Mouse (Mus musculus) gastrocnemius, adult 2 months (tissue): Measurements from ENCODE around the gene Nlrc5. TPM values are rescaled to one million over a fixed set of nuclear protein-coding genes. Genes with fewer than 3 reads are reported as not detected.

ENCODE experiments used
- DNase-seq: peaks from one replicate; pipeline ENCODE4 v3.0.0; 2022
- H3K27ac ChIP-seq: fragments of 200-600 bp; 2 replicates; pipeline ENCODE4 v1.8.1; 2022; ENCODE audit warnings: mild to moderate bottlenecking
- H3K4me3 ChIP-seq: fragments of 200-600 bp; 2 replicates; pipeline ENCODE4 v1.8.1; 2022; ENCODE audit warnings: mild to moderate bottlenecking, moderate library complexity
- CTCF ChIP-seq: fragments of 200-600 bp; IDR thresholded peaks from 2 replicates; pipeline ENCODE4 v1.8.1; 2022; ENCODE audit warnings: antibody characterized with exemption, mild to moderate bottlenecking, moderate library complexity
- intact Hi-C: fragments of 180-260 bp; cut with DNase I; formaldehyde crosslinking; loops from one replicate; pipeline ENCODE4 v1.15.1; 2025
- total RNA-seq, 2 experiments: library from RNA; stranded (reverse); gene quantifications; 2 replicates each; pipeline ENCODE4 v1.2.3; 2021

Gene Nlrc5
- total RNA-seq, 2 experiments from 2014 or later = 0.43 to 1.1 TPM

GRCm38 (mm10) chr8:94489809-94490483, 55.8 kb downstream of the Nlrc5 start:
- intact Hi-C loops = loop anchor here (5.0 kb wide), 3 partner anchors 37 to 213 kb away; no protein-coding TSS in a partner anchor
- no peak overlapping the region for H3K4me3 ChIP-seq
- H3K27ac ChIP-seq = no peak overlapping the region

GRCm38 (mm10) chr8:94492021-94492681, 58.0 kb downstream of the Nlrc5 start:
- no peak overlapping the region for H3K27ac ChIP-seq
- H3K4me3 ChIP-seq = peak overlapping the region; percentile 66
- intact Hi-C loops = loop anchor here (1.0 to 5.0 kb wide), 5 partner anchors 35 to 215 kb away; no protein-coding TSS in a partner anchor
- peak; percentile 80 for TF ChIP-seq CTCF
- peak; percentile 86 for DNase-seq

More at GRCm38 (mm10) chr8:94489809-94490483, 55.8 kb downstream of the Nlrc5 start:
- no peak for TF ChIP-seq CTCF
- DNase-seq = no peak

GRCm38 (mm10) chr8:94493240-94493639, 59.1 kb downstream of the Nlrc5 start:
- TF ChIP-seq CTCF = no peak
- intact Hi-C loops = loop anchor here (5.0 kb wide), 3 partner anchors 34 to 216 kb away; no protein-coding TSS in a partner anchor
- DNase-seq = no peak
- Histone ChIP-seq H3K27ac (no peak overlapping the region), H3K4me3 (no peak overlapping the region)

- no peak for TF ChIP-seq CTCF
- intact Hi-C loops = no loop called here
- peak; percentile 39 for DNase-seq
- Histone ChIP-seq H3K4me3 (no peak overlapping the region), H3K27ac (no peak overlapping the region; the same call in 1 of the 2 replicates)
Measured at GRCm38 (mm10) chr8:94515430-94516208, 81.5 kb downstream of the Nlrc5 start.

- no peak for TF ChIP-seq CTCF
- H3K27ac ChIP-seq = no peak overlapping the region; the same call in 1 of the 2 replicates
- intact Hi-C loops = no loop called here
- H3K4me3 ChIP-seq = no peak overlapping the region
- DNase-seq = no peak
Measured at GRCm38 (mm10) chr8:94516209-94516593, 82.0 kb downstream of the Nlrc5 start.

- no peak for TF ChIP-seq CTCF
- Histone ChIP-seq H3K4me3 (no peak overlapping the region), H3K27ac (peak overlapping the region; percentile 71)
- DNase-seq = no peak
- intact Hi-C loops = no loop called here
Measured at GRCm38 (mm10) chr8:94516766-94517165, 82.6 kb downstream of the Nlrc5 start.

GRCm38 (mm10) chr8:94518331-94518730, 84.2 kb downstream of the Nlrc5 start:
- Histone ChIP-seq H3K27ac (peak overlapping the region; percentile 71; the same call in 1 of the 2 replicates), H3K4me3 (no peak overlapping the region)
- no peak for TF ChIP-seq CTCF
- intact Hi-C loops = no loop called here
- no peak for DNase-seq

- intact Hi-C loops = no loop called here
- Histone ChIP-seq H3K4me3 (no peak overlapping the region), H3K27ac (no peak overlapping the region)
- TF ChIP-seq CTCF = no peak
- no peak for DNase-seq
Measured at GRCm38 (mm10) chr8:94519021-94519420, 84.9 kb downstream of the Nlrc5 start.

- intact Hi-C loops = no loop called here
- Histone ChIP-seq H3K27ac (no peak overlapping the region), H3K4me3 (no peak overlapping the region)
- DNase-seq = no peak
- no peak for TF ChIP-seq CTCF
Measured at GRCm38 (mm10) chr8:94521481-94521880, 87.3 kb downstream of the Nlrc5 start.

GRCm38 (mm10) chr8:94522482-94522881, 88.3 kb downstream of the Nlrc5 start:
- DNase-seq = no peak
- Histone ChIP-seq H3K4me3 (no peak overlapping the region), H3K27ac (no peak overlapping the region)
- TF ChIP-seq CTCF = no peak
- intact Hi-C loops = no loop called here

- intact Hi-C loops = no loop called here
- H3K4me3 ChIP-seq = no peak overlapping the region
- TF ChIP-seq CTCF = no peak
- no peak for DNase-seq
- H3K27ac ChIP-seq = no peak overlapping the region
Measured at GRCm38 (mm10) chr8:94524554-94524953, 90.4 kb downstream of the Nlrc5 start.

GRCm38 (mm10) chr8:94527178-94527577, 93.0 kb downstream of the Nlrc5 start:
- H3K27ac ChIP-seq = no peak overlapping the region
- TF ChIP-seq CTCF = no peak
- no peak overlapping the region for H3K4me3 ChIP-seq
- DNase-seq = no peak
- intact Hi-C loops = loop anchor here (5.0 kb wide), 2 partner anchors 35 to 285 kb away; partner anchors contain the start of gene Ccl17

GRCm38 (mm10) chr8:94528245-94528644, 94.1 kb downstream of the Nlrc5 start:
- Histone ChIP-seq H3K27ac (peak overlapping the region; percentile 16), H3K4me3 (no peak overlapping the region)
- TF ChIP-seq CTCF = peak; percentile 88
- intact Hi-C loops = loop anchor here (1.0 to 5.0 kb wide), 4 partner anchors 36 to 284 kb away; partner anchors contain the start of gene Ccl17
- peak; percentile 48 for DNase-seq
